Mouse (Mus musculus) liver, embryonic 13.5 days (tissue): ENCODE data around the gene Ppp1r11. TPM values are rescaled to one million over a fixed set of nuclear protein-coding genes. Genes with fewer than 3 reads are reported as not detected.
A peak's percentile ranks its signal among the peaks of the same experiment; 100 is the strongest.

ENCODE experiments used
- ATAC-seq: fragments of 200-750 bp; cut with Nextera tagmentation; 2 replicates; pipeline ENCODE4 v1.8.0; 2017; ENCODE audit warnings: low read depth, mild to moderate bottlenecking, moderate number of reproducible peaks, moderate library complexity
- DNase-seq: peaks from one replicate; pipeline ENCODE4 v3.0.0; 2022
- H3K27ac ChIP-seq: fragments of 300-500 bp; sonication (generic); 2 replicates; pipeline ENCODE4 v1.5.1; 2015; ENCODE audit warnings: moderate library complexity, mild to moderate bottlenecking, inconsistent platforms
- H3K27me3 ChIP-seq: fragments of 300-500 bp; sonication (generic); 2 replicates; pipeline ENCODE4 v1.6.1; 2015; ENCODE audit warnings: mild to moderate bottlenecking, inconsistent platforms
- H3K36me3 ChIP-seq: fragments of 300-500 bp; sonication (generic); 2 replicates; pipeline ENCODE4 v1.6.1; 2015; ENCODE audit warnings: mild to moderate bottlenecking, inconsistent platforms
- H3K4me1 ChIP-seq: fragments of 300-500 bp; sonication (generic); replicated peaks from 2 replicates; pipeline ENCODE4 v1.6.1; 2015; ENCODE audit warnings: inconsistent platforms
- H3K4me2 ChIP-seq: fragments of 300-500 bp; sonication (generic); 2 replicates; pipeline ENCODE4 v1.6.1; 2015; ENCODE audit warnings: inconsistent platforms, mild to moderate bottlenecking, moderate library complexity
- H3K4me3 ChIP-seq: fragments of 300-500 bp; sonication (generic); replicated peaks from 2 replicates; pipeline ENCODE4 v1.5.1; 2015; ENCODE audit warnings: mild to moderate bottlenecking, inconsistent platforms
- H3K9ac ChIP-seq: fragments of 300-500 bp; sonication (generic); 2 replicates; pipeline ENCODE4 v1.6.1; 2015; ENCODE audit warnings: mild to moderate bottlenecking, inconsistent platforms
- H3K9me3 ChIP-seq: fragments of 300-500 bp; sonication (generic); replicated peaks from 2 replicates; pipeline ENCODE4 v1.6.1; 2016; ENCODE audit warnings: inconsistent platforms
- WGBS: fragments of 180-500 bp; shearing (Covaris S2); methylation state at CpG from one replicate; pipeline ENCODE4 v1.1.7; 2015; ENCODE audit not compliant: insufficient replicate concordance; 5-methylcytosine and 5-hydroxymethylcytosine counted together
- polyA plus RNA-seq: library from polyadenylated mRNA; unstranded; fragments of >200 nt; fragmentation: Nextera tagmentation; extraction: Ambion mirVana; gene quantifications from 2 replicates; pipeline ENCODE4 v1.2.1, GENCODE M21; 2015

Ppp1r11 gene
- polyA plus RNA-seq, 1 experiment from 2014 or later: 40.1 TPM

- H3K9ac ChIP-seq: no peak overlapping the region
Measured at GRCm38 (mm10) chr17:36988475-36988874, 36.9 kb upstream of the Ppp1r11 start.

GRCm38 (mm10) chr17:36982253-36983155 is 31.0 kb upstream of the Ppp1r11 start:
- Histone ChIP-seq H3K27me3 (peaks cover 52% of the 10 kb centered on the region), H3K27ac (no peak overlapping the region), H3K4me2 (no peak overlapping the region), H3K9me3 (no peaks in the 10 kb centered on the region), H3K9ac (no peak overlapping the region), H3K36me3 (no peaks in the 10 kb centered on the region), H3K4me1 (peaks cover 3% of the 10 kb centered on the region; the same call in 1 of the 2 replicates), H3K4me3 (no peak overlapping the region)
- ATAC-seq (no peak), DNase-seq (no peak)
- 32% methylated on average over 5 of the region's 5 CpGs for WGBS

More at GRCm38 (mm10) chr17:36988475-36988874, 36.9 kb upstream of the Ppp1r11 start:
- H3K27me3 ChIP-seq: peaks cover 42% of the 10 kb centered on the region
- 6% methylated on average over 24 of the region's 24 CpGs for WGBS
- no peak overlapping the region for H3K4me3 ChIP-seq
- H3K9me3 ChIP-seq: no peaks in the 10 kb centered on the region
- no peak overlapping the region for H3K27ac ChIP-seq
- no peak for DNase-seq
- H3K36me3 ChIP-seq: no peaks in the 10 kb centered on the region
- no peak for ATAC-seq
- H3K4me2 ChIP-seq: no peak overlapping the region
- no peaks in the 10 kb centered on the region for H3K4me1 ChIP-seq

- Histone ChIP-seq H3K4me2 (peak overlapping the region; percentile 37), H3K9me3 (no peaks in the 10 kb centered on the region), H3K36me3 (no peaks in the 10 kb centered on the region), H3K9ac (no peak overlapping the region), H3K27me3 (peaks cover 46% of the 10 kb centered on the region), H3K4me1 (peaks cover 3% of the 10 kb centered on the region; the same call in 1 of the 2 replicates), H3K27ac (no peak overlapping the region), H3K4me3 (no peak overlapping the region)
- DNase-seq (no peak), ATAC-seq (no peak)
- WGBS: 8% methylated on average over 4 of the region's 4 CpGs
Measured at GRCm38 (mm10) chr17:36981845-36982244, 30.3 kb upstream of the Ppp1r11 start.

DNA sequence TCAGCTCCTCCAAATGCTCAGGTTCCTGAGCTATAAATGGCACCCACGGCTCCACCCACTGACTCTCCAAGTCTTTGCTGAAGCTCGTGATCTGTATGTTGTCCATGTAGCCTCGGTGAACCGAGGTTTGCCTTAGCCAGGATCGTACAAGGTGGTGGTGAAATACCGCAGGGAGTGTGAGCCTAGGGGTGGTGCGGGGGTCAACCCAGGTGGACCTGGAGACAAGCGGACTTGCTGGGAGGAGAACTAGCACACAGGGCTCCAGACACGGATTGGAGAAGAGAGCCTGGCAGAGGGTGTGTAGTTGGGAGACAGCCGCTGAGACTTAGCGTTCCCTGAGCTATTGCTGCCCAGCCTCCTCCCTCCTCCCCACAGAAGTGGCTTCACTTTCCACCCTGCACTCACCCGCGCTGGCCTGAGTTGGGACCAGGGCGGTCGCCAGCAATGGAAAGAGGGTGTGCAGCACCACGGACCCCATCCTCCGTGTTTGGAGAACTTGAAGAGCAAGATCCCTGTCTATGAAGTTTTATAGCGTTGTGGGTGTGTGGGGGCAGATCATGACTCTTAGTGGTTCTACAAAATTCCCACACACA is 29.8 kb upstream of the Ppp1r11 start, which contains the start of gene 2410137M14Rik:
TSS of gene 2410137M14Rik (minus strand) at position 17 of the 593 bp plus-strand sequence.
- H3K4me3 ChIP-seq: no peak within 1 kb of the TSS
- 7% methylated on average over 18 of the region's 18 CpGs for WGBS

GRCm38 (mm10) chr17:36973271-36973787 is 21.8 kb upstream of the Ppp1r11 start:
- Histone ChIP-seq H3K4me1 (no peaks in the 10 kb centered on the region), H3K9ac (no peak overlapping the region), H3K9me3 (no peaks in the 10 kb centered on the region), H3K27ac (no peak overlapping the region), H3K36me3 (no peaks in the 10 kb centered on the region), H3K27me3 (no peaks in the 10 kb centered on the region), H3K4me2 (no peak overlapping the region), H3K4me3 (no peak overlapping the region)
- ATAC-seq (no peak), DNase-seq (no peak)
- WGBS: 47% methylated on average over 8 of the region's 8 CpGs

More for the DNA sequence above, 29.8 kb upstream of the Ppp1r11 start, which contains the start of gene 2410137M14Rik:
- Histone ChIP-seq H3K4me1 (peaks cover 3% of the 10 kb centered on the region; the same call in 1 of the 2 replicates), H3K27me3 (peaks cover 40% of the 10 kb centered on the region), H3K4me2 (peak within 1 kb of the TSS; percentile 37), H3K9me3 (no peaks in the 10 kb centered on the region), H3K36me3 (no peaks in the 10 kb centered on the region), H3K27ac (no peak within 1 kb of the TSS), H3K9ac (no peak within 1 kb of the TSS)
- no peak for ATAC-seq
- no peak for DNase-seq

DNA sequence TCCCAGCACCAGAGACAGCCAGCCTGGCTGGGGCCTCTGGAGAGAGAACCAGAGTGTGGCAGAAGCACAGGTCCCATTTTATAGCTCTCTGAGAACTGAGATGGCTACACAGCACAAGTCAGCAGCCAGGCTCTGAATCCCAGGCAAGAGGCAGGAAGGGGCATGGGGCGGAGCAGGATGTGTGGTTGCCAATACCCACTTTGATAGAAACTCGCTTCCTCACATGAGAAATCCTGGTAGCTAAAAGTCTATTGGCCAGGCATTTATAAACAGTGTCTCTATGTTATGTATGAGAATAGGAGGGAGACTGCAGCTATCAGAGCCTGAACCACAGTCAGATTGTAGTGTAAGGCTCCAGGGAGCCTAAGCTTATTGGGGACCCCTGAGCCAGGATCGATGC is 21.2 kb upstream of the Ppp1r11 start:
- no peak for ATAC-seq

GRCm38 (mm10) chr17:36971172-36971850 is 19.8 kb upstream of the Ppp1r11 start:
- no peak for ATAC-seq
- Histone ChIP-seq H3K9me3 (no peaks in the 10 kb centered on the region), H3K27ac (no peak overlapping the region), H3K27me3 (no peaks in the 10 kb centered on the region), H3K4me3 (no peak overlapping the region), H3K4me2 (no peak overlapping the region), H3K9ac (no peak overlapping the region), H3K36me3 (no peaks in the 10 kb centered on the region), H3K4me1 (no peaks in the 10 kb centered on the region)
- 63% methylated on average over 6 of the region's 6 CpGs for WGBS
- DNase-seq: no peak

More for the DNA sequence above, 21.2 kb upstream of the Ppp1r11 start:
- no peak overlapping the region for H3K27ac ChIP-seq
- no peak overlapping the region for H3K9ac ChIP-seq
- H3K9me3 ChIP-seq: no peaks in the 10 kb centered on the region
- no peak overlapping the region for H3K4me3 ChIP-seq
- no peaks in the 10 kb centered on the region for H3K4me1 ChIP-seq
- H3K4me2 ChIP-seq: no peak overlapping the region
- WGBS: 28% methylated on average over 3 of the region's 3 CpGs
- H3K36me3 ChIP-seq: no peaks in the 10 kb centered on the region
- no peaks in the 10 kb centered on the region for H3K27me3 ChIP-seq
- DNase-seq: no peak

GRCm38 (mm10) chr17:36970316-36970890 is 18.9 kb upstream of the Ppp1r11 start:
- no peaks in the 10 kb centered on the region for H3K36me3 ChIP-seq
- ATAC-seq: peak; percentile 60; the same call in 1 of the 2 replicates
- no peaks in the 10 kb centered on the region for H3K9me3 ChIP-seq
- no peak overlapping the region for H3K9ac ChIP-seq
- WGBS: 70% methylated on average over 14 of the region's 14 CpGs
- DNase-seq: no peak
- H3K4me2 ChIP-seq: no peak overlapping the region
- no peaks in the 10 kb centered on the region for H3K4me1 ChIP-seq
- H3K27ac ChIP-seq: no peak overlapping the region
- H3K4me3 ChIP-seq: no peak overlapping the region
- no peaks in the 10 kb centered on the region for H3K27me3 ChIP-seq

GRCm38 (mm10) chr17:36966875-36967274 is 15.3 kb upstream of the Ppp1r11 start:
- Histone ChIP-seq H3K9me3 (no peaks in the 10 kb centered on the region), H3K36me3 (no peaks in the 10 kb centered on the region), H3K4me1 (no peaks in the 10 kb centered on the region), H3K27ac (no peak overlapping the region), H3K4me2 (no peak overlapping the region), H3K9ac (no peak overlapping the region), H3K27me3 (no peaks in the 10 kb centered on the region), H3K4me3 (no peak overlapping the region)
- no peak for DNase-seq
- 16% methylated on average over 1 of the region's 1 CpGs for WGBS
- no peak for ATAC-seq

DNA sequence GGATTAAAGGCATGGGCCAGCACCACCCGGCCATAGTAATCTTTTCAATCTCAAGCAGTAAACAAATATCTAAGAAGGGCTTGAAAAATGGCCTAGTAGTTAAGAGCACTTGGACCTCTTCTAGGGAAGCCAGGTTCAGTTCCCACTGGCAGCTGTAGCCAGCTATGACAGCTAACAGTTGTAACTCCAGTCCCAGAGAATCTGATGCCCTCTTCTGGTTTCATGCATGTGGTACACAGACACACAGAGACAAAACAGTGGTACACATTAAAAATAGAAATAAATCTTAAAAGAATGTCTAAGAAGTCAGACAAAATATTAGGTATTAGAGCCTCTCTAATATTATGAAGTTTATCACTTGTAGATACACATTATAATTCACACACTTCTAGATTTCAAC is 9.6 kb upstream of the Ppp1r11 start:
- DNase-seq: no peak
- no peak for ATAC-seq
- WGBS: 57% methylated on average over 1 of the region's 1 CpGs

More for the DNA sequence above, 9.6 kb upstream of the Ppp1r11 start:
- Histone ChIP-seq H3K4me2 (no peak overlapping the region), H3K27me3 (no peaks in the 10 kb centered on the region), H3K36me3 (peaks cover 1% of the 10 kb centered on the region; the same call in 1 of the 2 replicates), H3K9me3 (no peaks in the 10 kb centered on the region), H3K4me1 (peaks cover 18% of the 10 kb centered on the region), H3K27ac (no peak overlapping the region), H3K9ac (no peak overlapping the region), H3K4me3 (no peak overlapping the region)
